Mouse (Mus musculus): ENCODE measurements around the gene Tmem121. TPM values are rescaled to one million over a fixed set of nuclear protein-coding genes. Genes with fewer than 3 reads are reported as not detected.

Gene Tmem121
- polyA plus RNA-seq (2016; fragmentation: Nextera tagmentation; extraction: Ambion mirVana) = 12.3 and 15.7 TPM in 2 replicates

DNA sequence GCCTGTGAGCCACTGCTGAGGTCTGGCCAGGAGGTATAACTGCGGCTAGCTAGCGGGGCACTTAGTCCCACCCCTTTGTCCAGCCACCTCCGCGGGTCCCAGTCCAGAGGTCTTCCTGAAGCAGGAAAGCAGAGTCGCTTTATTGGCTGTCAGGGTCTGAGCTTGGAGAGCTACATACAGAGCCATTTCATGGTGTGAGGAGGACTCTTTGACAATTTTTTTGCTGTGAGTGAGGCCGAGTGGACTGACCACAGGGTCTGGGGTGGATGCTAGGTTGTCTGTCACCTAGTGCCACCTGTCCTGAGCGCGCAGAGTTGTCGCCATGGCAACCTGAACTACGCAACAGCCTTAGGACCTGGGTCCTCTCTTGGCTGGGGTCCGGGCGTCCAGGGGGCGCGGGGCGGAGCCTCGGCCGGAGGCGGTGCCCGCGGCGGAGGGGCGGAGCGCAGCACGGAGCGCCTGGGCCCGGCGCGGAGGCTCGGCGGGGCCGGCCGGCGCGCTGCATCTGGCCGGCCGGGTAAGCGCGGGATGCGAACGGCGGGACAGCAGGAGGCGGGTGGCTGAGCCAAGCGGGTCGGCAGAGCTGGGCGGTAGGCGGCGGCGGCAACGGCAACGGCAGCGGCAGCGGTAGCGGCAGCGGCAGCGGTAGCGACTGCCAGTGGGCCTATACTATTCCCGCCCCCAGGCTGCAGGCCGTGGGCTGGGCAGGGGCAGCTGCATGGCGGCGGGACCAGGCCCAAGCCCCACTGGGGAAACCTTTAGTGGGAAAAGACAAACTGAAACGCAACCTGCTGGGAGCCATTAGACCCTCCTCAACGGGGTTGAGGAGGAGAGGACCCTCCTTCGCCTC is at the start of gene Tmem121:
Gene Tmem121, plus strand, starts transcription at position 489 of the 850 bp plus-strand sequence.
- peak; percentile 75 for DNase-seq (ENCODE audit: low spot score)
- no peaks in the 10 kb centered on the region for H3K9me3 ChIP-seq (replicated peaks)
- H3K27ac ChIP-seq = peak within 1 kb of the TSS; percentile 80
- peaks cover 32% of the 10 kb centered on the region for H3K4me1 ChIP-seq
- peaks cover 40% of the 10 kb centered on the region for H3K27me3 ChIP-seq (ENCODE audit: low read depth, poor library complexity, severe bottlenecking)
- peaks cover 27% of the 10 kb centered on the region for H3K36me3 ChIP-seq
- peak within 1 kb of the TSS; percentile 76 for H3K4me3 ChIP-seq
- 2% methylated on average over 63 of the region's 63 CpGs for WGBS

DNA sequence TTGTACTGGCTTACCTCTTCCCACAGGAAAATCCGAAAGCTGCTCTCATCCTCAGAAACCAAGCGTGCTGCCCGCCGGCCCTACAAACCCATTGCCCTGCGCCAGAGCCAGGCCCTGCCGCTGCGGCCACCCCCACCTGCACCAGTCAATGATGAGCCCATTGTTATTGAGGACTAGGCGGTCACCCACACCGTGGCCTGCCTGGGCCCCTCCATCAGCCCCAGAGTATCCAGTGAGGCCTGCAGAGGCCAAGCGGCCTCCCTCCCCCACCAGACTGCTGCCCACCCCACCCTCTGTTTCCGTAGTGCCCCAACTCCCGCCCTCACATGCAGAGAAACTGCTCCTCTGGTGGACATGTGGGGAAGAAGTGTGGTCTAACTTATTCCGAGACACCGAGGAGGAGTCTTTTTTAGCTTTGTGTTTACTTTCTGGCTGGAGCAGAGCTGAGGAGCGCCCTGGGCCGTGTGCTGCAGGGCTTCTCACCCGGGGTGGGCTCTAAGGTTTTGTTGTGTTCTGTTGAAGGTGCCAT is 49.2 kb upstream of the Tmem121 start:
- no peak overlapping the region for H3K27ac ChIP-seq
- WGBS = 90% methylated on average over 17 of the region's 17 CpGs
- H3K36me3 ChIP-seq = peaks cover 75% of the 10 kb centered on the region
- no peak for DNase-seq (ENCODE audit: low spot score)
- H3K4me1 ChIP-seq = peaks cover 29% of the 10 kb centered on the region
- no peak overlapping the region for H3K4me3 ChIP-seq
- no peaks in the 10 kb centered on the region for H3K9me3 ChIP-seq (replicated peaks)
- peaks cover 15% of the 10 kb centered on the region for H3K27me3 ChIP-seq (ENCODE audit: low read depth, poor library complexity, severe bottlenecking)

DNA sequence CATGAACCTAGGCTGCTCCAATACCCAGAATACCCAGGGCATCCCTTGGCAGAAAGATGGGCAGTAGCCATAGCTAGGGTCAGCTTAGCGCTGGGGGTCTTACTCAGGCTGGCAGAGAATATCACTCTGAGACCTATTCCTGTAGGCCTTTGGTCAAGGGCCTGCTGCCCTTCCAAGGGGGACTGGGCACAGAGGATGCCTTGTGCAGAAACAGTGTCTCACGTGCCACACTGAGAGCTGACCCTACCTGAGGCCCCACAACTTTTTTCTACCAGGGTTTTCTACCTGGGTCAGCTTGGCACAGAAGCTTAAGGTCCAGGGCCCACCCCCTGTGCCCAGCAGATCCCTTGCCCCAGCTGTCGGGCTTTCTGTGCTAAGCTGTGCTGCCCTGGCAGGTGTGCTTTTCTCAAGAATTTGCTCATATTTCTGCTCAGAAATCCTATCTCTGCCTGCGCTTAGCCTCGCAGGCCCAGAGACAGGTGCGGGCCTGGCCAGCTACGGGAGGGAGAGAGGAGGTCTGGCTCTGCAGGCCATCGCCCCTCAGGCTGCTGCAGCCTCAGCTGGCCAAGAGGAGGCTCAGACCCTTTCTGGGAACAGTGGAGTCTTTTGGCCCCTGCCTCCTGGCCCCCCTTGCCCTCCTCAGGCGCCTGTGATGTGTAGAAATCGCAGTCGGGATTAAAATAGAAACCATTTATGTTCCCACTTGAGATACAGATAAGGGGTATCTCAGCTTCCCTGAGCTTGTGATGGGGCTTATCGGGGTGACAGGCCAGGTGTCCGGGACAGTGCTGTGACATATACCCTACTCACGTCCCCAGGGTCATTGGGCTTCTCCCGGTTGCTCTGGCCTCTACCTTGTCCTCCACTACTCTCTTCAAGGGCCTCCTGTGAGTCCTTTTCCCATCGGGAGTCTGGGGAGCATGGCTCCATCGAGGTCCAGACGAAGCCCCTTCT is 48.2 kb upstream of the Tmem121 start:
- DNase-seq (ENCODE audit: low spot score) = no peak
- H3K4me3 ChIP-seq = no peak overlapping the region
- H3K9me3 ChIP-seq (replicated peaks) = no peaks in the 10 kb centered on the region
- WGBS = 90% methylated on average over 18 of the region's 18 CpGs
- H3K36me3 ChIP-seq = peaks cover 65% of the 10 kb centered on the region
- H3K4me1 ChIP-seq = peaks cover 39% of the 10 kb centered on the region
- peaks cover 25% of the 10 kb centered on the region for H3K27me3 ChIP-seq (ENCODE audit: low read depth, poor library complexity, severe bottlenecking)
- no peak overlapping the region for H3K27ac ChIP-seq

DNA sequence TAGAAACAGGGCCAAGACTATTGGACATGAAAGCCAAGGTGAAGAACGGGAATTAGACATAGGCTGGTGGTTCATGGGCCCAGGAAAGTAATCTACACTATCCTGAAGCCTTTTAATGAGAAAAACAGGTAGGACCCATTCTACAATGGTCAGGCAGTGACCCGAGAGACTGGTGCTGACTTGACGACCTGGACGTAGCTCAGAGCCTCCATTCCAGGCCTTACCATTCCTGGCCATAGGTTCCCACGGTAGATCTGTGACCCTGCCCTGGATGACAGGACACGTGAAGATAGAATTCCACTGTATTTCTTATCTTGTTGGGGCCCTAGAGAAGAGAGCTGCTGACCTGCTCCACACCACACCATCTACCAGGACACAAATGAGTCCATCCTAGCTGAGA is 47.4 kb upstream of the Tmem121 start:
- 83% methylated on average over 6 of the region's 6 CpGs for WGBS
- peaks cover 58% of the 10 kb centered on the region for H3K36me3 ChIP-seq
- H3K4me1 ChIP-seq = peaks cover 46% of the 10 kb centered on the region
- no peaks in the 10 kb centered on the region for H3K9me3 ChIP-seq (replicated peaks)
- H3K4me3 ChIP-seq = no peak overlapping the region
- H3K27ac ChIP-seq = no peak overlapping the region
- DNase-seq (ENCODE audit: low spot score) = no peak
- H3K27me3 ChIP-seq (ENCODE audit: low read depth, poor library complexity, severe bottlenecking) = peaks cover 33% of the 10 kb centered on the region

DNA sequence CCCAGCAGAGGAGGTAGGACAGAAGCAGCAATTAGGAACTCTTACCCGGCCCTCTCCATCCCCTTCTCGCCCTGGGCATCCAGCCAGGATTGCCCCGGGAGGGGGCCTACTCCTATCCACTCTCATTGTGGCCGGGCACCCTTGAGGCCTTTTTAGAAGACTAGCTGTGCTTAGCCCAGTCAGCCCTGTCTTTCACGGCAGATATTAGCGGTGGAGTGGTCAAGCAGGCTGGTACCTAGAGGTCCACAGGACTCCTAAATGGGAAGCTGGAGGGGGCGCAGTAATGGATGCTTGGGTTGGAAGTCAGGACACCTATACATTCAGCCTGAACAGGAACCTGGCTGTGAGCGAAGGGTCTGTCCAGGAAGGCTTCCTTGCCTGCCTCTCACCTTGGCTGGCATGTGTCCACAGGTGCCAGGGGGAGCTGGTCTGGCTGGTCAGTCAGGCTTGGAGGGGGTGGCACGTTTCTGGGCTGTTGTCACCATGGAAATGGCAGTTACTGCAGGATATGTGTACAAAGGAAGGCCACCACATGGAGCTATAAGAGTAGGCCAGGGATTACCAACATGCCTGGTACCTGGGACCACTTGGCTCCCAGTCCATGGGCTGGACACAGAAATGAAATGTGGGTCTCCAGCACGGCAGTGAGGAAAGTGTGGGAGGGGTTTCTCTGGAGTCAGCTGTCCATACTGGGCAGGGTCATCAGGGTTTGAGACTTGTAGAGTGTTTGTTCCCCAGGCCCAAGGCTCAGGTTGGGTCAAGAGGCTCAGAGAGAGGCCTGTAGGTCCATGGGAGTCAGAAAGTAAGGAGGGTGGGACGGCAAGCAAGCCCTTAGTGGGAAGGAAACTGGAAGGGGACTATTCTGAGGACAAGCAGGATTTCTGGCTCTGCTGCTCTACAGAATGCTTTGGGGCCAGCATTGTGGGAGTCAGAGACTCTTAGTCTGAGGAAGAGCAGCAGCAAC is 46.5 kb upstream of the Tmem121 start:
- H3K4me3 ChIP-seq = peak overlapping the region; percentile 60
- 56% methylated on average over 11 of the region's 11 CpGs for WGBS
- H3K4me1 ChIP-seq = peaks cover 46% of the 10 kb centered on the region
- peaks cover 41% of the 10 kb centered on the region for H3K27me3 ChIP-seq (ENCODE audit: low read depth, poor library complexity, severe bottlenecking)
- H3K9me3 ChIP-seq (replicated peaks) = no peaks in the 10 kb centered on the region
- H3K36me3 ChIP-seq = peaks cover 49% of the 10 kb centered on the region
- DNase-seq (ENCODE audit: low spot score) = no peak
- H3K27ac ChIP-seq = peak overlapping the region; percentile 68

DNA sequence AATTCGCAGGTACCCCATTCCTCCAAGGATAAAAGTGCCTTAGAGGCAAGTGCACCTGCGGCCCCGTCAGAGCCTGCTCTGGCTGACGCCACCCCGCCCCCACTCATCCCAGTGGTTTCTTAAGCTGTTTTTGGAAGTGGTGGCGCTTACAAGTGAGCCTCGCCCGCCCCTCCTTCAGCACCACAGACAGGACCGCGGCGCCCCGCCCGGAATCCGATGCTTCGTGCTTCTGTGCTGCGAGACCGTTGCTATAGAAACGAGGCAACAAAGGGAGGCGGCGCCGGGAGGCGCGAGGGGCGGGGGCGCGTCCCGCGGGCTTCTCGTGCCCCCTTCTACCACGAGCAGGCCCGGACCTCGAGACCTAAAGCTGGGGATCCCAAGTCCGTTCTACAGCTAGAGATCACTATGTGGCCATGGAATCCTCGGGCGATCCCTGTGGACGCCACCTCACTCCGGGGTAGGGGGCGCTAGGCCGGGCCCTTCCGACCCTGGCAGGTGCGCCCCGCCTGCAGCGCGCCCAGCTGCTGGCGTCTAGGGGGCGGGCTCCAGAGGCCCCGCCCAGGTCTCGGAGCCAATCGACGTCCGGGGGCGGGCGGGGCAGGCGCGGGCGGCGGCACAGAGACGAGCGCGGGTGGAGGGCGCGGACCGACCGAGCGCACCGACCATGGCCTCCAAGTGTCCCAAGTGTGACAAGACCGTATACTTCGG is 45.7 kb upstream of the Tmem121 start, which contains the start of gene Crip2:
Gene Crip2, plus strand, starts transcription at position 329 of the 708 bp plus-strand sequence.
- no peaks in the 10 kb centered on the region for H3K9me3 ChIP-seq (replicated peaks)
- peaks cover 42% of the 10 kb centered on the region for H3K36me3 ChIP-seq
- peak; percentile 90 for DNase-seq (ENCODE audit: low spot score)
- WGBS = 2% methylated on average over 68 of the region's 68 CpGs
- H3K27ac ChIP-seq = peak within 1 kb of the TSS; percentile 68
- H3K27me3 ChIP-seq (ENCODE audit: low read depth, poor library complexity, severe bottlenecking) = peaks cover 47% of the 10 kb centered on the region
- H3K4me1 ChIP-seq = peaks cover 48% of the 10 kb centered on the region
- peak within 1 kb of the TSS; percentile 60 for H3K4me3 ChIP-seq

DNA sequence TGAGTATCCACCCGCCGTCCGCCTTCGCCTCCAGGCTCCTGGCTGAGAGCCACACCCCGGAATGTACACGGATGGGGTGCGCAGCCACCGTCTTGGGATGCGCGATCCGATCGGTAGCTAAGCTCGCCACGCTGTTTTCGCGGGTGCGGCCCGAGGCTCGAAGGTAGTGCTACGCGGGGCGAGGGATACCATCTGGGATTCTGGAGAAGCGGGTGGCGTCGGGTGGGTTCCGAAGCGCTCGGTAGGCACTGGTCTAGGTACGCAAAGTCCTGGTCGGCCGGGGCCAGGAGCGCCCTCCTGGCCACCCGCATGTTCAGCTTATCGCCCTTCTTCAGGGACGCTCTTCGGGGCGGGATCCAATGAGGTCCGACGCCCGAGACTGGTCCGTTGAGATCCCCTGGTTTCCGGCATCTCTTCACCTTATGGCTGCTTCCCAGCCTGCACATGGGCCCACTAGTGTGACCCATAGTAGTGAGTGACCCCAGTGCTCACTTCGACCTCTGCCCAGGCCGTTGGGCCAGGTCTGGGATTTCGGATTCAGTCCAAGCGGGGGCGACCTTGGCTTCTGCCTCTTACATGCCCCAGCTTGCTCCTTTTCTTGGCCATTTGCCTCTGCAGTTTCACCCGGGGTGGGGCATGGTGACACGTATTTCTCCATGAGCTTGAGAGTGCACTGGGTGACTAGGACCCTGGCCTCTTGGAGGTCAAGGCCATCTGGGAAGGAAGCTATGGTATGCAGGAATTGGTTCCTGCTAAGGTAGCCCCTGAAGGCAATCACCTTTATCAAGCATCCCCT is 44.9 kb upstream of the Tmem121 start:
- H3K4me3 ChIP-seq = peak overlapping the region; percentile 60
- peak overlapping the region; percentile 68; the same call in 1 of the 2 replicates for H3K27ac ChIP-seq
- H3K27me3 ChIP-seq (ENCODE audit: low read depth, poor library complexity, severe bottlenecking) = peaks cover 49% of the 10 kb centered on the region
- no peak for DNase-seq (ENCODE audit: low spot score)
- WGBS = 3% methylated on average over 49 of the region's 49 CpGs
- H3K9me3 ChIP-seq (replicated peaks) = no peaks in the 10 kb centered on the region
- peaks cover 35% of the 10 kb centered on the region for H3K36me3 ChIP-seq
- peaks cover 48% of the 10 kb centered on the region for H3K4me1 ChIP-seq

DNA sequence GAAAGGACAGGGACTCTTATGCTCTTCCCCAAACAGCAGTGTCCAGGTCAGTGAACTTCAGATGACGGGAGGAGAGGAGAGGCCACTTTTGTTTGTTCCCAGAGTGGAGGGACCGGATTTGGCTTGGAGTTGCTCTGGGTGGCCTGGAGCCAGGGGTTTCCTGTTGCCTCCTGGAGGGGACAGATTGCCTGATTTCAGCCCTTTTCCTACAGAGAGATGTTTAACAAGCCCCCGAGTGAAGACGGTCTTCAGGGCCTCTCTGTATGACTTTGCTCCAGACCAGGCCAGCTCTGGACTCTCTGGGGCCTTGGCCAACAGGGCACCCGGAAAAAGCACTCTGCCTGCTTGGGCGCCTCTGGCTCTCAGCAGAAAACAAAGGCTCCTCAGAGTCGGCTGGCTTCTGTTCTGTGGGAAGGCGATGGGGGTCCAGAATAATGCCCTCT is 44.2 kb upstream of the Tmem121 start:
- no peak overlapping the region for H3K27ac ChIP-seq
- peak overlapping the region; percentile 60 for H3K4me3 ChIP-seq
- peaks cover 28% of the 10 kb centered on the region for H3K36me3 ChIP-seq
- peaks cover 53% of the 10 kb centered on the region for H3K4me1 ChIP-seq
- 62% methylated on average over 8 of the region's 8 CpGs for WGBS
- H3K9me3 ChIP-seq (replicated peaks) = no peaks in the 10 kb centered on the region
- no peak for DNase-seq (ENCODE audit: low spot score)
- peaks cover 56% of the 10 kb centered on the region for H3K27me3 ChIP-seq (ENCODE audit: low read depth, poor library complexity, severe bottlenecking)

DNA sequence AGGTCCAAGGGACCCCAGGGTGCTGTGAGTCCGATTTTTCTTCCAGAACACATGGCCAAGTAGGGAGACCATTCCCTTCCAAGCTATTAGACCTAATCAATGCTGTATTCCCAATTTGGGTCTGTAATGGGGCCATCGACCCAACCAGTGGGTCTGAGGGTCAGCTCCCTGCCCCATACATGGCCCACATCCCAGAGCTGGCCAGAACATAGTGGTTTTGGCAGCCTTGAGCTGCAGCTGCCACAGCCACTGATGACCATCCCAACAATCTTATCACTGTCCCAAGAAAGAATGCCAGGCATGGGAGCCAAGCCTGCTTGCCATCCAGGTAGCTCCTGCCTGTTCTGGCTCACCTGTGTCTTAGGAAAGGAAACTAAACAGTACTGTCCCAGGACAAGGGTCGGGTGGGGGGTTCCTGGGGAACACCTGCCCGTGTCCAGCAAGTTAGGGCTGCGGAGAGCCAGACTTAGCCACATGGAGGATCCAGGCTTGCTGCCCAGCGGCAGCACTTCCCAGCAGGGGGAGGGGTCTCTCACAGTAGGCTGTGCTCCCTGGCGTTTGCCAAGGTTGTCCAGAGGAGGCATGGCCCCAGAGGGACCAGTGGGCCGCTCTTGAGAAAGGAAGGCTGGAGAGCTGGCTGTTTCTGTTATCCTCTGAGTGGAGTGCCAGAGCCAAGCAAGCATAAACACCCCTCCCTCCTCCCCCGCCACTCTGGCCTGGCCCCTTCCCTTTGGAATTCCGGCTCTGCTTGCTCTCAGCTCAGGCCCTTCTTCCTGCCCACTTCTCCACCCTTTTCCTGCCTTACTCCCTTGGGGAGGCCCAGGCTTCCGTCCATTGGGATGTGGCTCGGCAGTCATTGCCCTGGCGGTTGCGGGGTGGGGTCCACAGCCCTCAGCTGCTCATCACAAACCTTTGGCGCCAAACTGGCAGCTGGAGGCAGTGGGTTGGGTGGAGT is 43.4 kb upstream of the Tmem121 start:
- Histone ChIP-seq H3K4me1 (peaks cover 56% of the 10 kb centered on the region), H3K4me3 (peak overlapping the region; percentile 60), H3K36me3 (peaks cover 20% of the 10 kb centered on the region), H3K27ac (peak overlapping the region; percentile 53; the same call in 1 of the 2 replicates), H3K9me3 (replicated peaks) (no peaks in the 10 kb centered on the region), H3K27me3 (ENCODE audit: low read depth, poor library complexity, severe bottlenecking) (peaks cover 64% of the 10 kb centered on the region)
- WGBS = 21% methylated on average over 15 of the region's 15 CpGs
- peak; percentile 54 for DNase-seq (ENCODE audit: low spot score)

DNA sequence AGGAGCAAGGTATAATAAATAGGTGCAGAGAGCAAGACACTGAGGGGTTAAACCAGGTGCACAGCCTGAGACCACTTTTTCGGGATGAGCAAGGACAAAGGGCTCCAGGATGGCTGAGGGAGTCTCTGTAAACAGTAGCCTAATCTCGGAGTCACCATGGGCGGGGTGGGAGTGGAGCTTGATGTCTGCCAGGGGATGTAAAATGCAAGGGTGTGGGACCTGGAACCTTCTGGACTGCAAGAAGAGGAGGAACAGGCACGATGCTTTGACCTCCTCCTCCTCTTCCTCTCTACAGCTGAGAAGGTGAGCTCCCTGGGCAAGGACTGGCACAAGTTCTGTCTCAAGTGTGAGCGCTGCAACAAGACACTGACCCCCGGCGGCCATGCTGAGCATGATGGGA is 42.6 kb upstream of the Tmem121 start:
- 0 out of 2 replicates have a peak overlapping the region, but pooled peaks have one; percentile 42 for H3K27ac ChIP-seq
- WGBS = 60% methylated on average over 7 of the region's 7 CpGs
- H3K9me3 ChIP-seq (replicated peaks) = no peaks in the 10 kb centered on the region
- H3K4me1 ChIP-seq = peaks cover 60% of the 10 kb centered on the region
- H3K27me3 ChIP-seq (ENCODE audit: low read depth, poor library complexity, severe bottlenecking) = peaks cover 72% of the 10 kb centered on the region
- no peak for DNase-seq (ENCODE audit: low spot score)
- peaks cover 11% of the 10 kb centered on the region for H3K36me3 ChIP-seq
- H3K4me3 ChIP-seq = peak overlapping the region; percentile 60

Measured in limb, embryonic 10.5 days (tissue).